Mouse (Mus musculus): ENCODE measurements at regions not wholly inside any gene's neighbourhood (a gene's known extent, or its start where the extent isn't known, plus 50 kb on each side); places are given as distances from the start of the nearest gene placed in this dataset.

GRCm38 (mm10) chr14:76622634-76623291, 66.1 kb upstream of the Serp2 start:
- Histone ChIP-seq H3K4me2 (replicated peaks) (peak overlapping the region; percentile 44), H3K4me1 (peaks cover 67% of the 10 kb centered on the region), H3K27ac (peak overlapping the region; percentile 84), H3K36me3 (no peaks in the 10 kb centered on the region), H3K27me3 (no peaks in the 10 kb centered on the region), H3K9me3 (no peaks in the 10 kb centered on the region), H3K9ac (peak overlapping the region; percentile 14; the same call in 1 of the 2 replicates), H3K4me3 (no peak overlapping the region)
- peak; percentile 45 for ATAC-seq (ENCODE audit: low FRiP score, low read depth)
- 5% methylated on average over 11 of the region's 11 CpGs for WGBS

- Histone ChIP-seq H3K9me3 (no peaks in the 10 kb centered on the region), H3K4me1 (peaks cover 56% of the 10 kb centered on the region), H3K27me3 (no peaks in the 10 kb centered on the region), H3K36me3 (no peaks in the 10 kb centered on the region), H3K4me2 (replicated peaks) (no peak overlapping the region), H3K27ac (peak overlapping the region; percentile 55; the same call in 1 of the 2 replicates), H3K4me3 (no peak overlapping the region), H3K9ac (no peak overlapping the region)
- 65% methylated on average over 7 of the region's 7 CpGs for WGBS
- no peak for ATAC-seq (ENCODE audit: low FRiP score, low read depth)
Measured at GRCm38 (mm10) chr14:76619038-76619409, 62.3 kb upstream of the Serp2 start.

- H3K27me3 ChIP-seq = no peaks in the 10 kb centered on the region
- no peak overlapping the region for H3K4me2 ChIP-seq (replicated peaks)
- H3K4me1 ChIP-seq = peaks cover 54% of the 10 kb centered on the region
- H3K27ac ChIP-seq = peak overlapping the region; percentile 55; the same call in 1 of the 2 replicates
- H3K9me3 ChIP-seq = no peaks in the 10 kb centered on the region
- 32% methylated on average over 14 of the region's 14 CpGs for WGBS
- 0 out of 2 replicates have a peak, but pooled peaks have one; percentile 25 for ATAC-seq (ENCODE audit: low FRiP score, low read depth)
- H3K36me3 ChIP-seq = no peaks in the 10 kb centered on the region
- H3K4me3 ChIP-seq = no peak overlapping the region
- H3K9ac ChIP-seq = no peak overlapping the region
Measured at GRCm38 (mm10) chr14:76618331-76619037, 61.8 kb upstream of the Serp2 start.

GRCm38 (mm10) chr14:76617889-76618288, 61.2 kb upstream of the Serp2 start:
- 67% methylated on average over 1 of the region's 1 CpGs for WGBS
- Histone ChIP-seq H3K4me3 (no peak overlapping the region), H3K9me3 (no peaks in the 10 kb centered on the region), H3K27me3 (no peaks in the 10 kb centered on the region), H3K4me2 (replicated peaks) (no peak overlapping the region), H3K36me3 (no peaks in the 10 kb centered on the region), H3K27ac (peak overlapping the region; percentile 61), H3K9ac (no peak overlapping the region), H3K4me1 (peaks cover 48% of the 10 kb centered on the region)
- no peak for ATAC-seq (ENCODE audit: low FRiP score, low read depth)

- Histone ChIP-seq H3K4me3 (no peak overlapping the region), H3K27ac (peak overlapping the region; percentile 61), H3K9me3 (no peaks in the 10 kb centered on the region), H3K27me3 (no peaks in the 10 kb centered on the region), H3K4me2 (replicated peaks) (no peak overlapping the region), H3K36me3 (no peaks in the 10 kb centered on the region), H3K9ac (no peak overlapping the region), H3K4me1 (peaks cover 44% of the 10 kb centered on the region)
- no peak for ATAC-seq (ENCODE audit: low FRiP score, low read depth)
- 67% methylated on average over 11 of the region's 11 CpGs for WGBS
Measured at GRCm38 (mm10) chr14:76617447-76617846, 60.8 kb upstream of the Serp2 start.

- no peaks in the 10 kb centered on the region for H3K27me3 ChIP-seq
- no peak overlapping the region for H3K9ac ChIP-seq
- peaks cover 33% of the 10 kb centered on the region for H3K4me1 ChIP-seq
- no peaks in the 10 kb centered on the region for H3K9me3 ChIP-seq
- H3K4me2 ChIP-seq (replicated peaks) = no peak overlapping the region
- no peak for ATAC-seq (ENCODE audit: low FRiP score, low read depth)
- H3K27ac ChIP-seq = no peak overlapping the region
- no peak overlapping the region for H3K4me3 ChIP-seq
- H3K36me3 ChIP-seq = no peaks in the 10 kb centered on the region
- 27% methylated on average over 3 of the region's 3 CpGs for WGBS
Measured at GRCm38 (mm10) chr14:76616367-76616683, 59.6 kb upstream of the Serp2 start.

GRCm38 (mm10) chr14:76615603-76616366, 59.1 kb upstream of the Serp2 start:
- peaks cover 33% of the 10 kb centered on the region for H3K4me1 ChIP-seq
- ATAC-seq (ENCODE audit: low FRiP score, low read depth) = no peak
- H3K4me2 ChIP-seq (replicated peaks) = no peak overlapping the region
- H3K27ac ChIP-seq = no peak overlapping the region
- no peaks in the 10 kb centered on the region for H3K36me3 ChIP-seq
- H3K4me3 ChIP-seq = no peak overlapping the region
- H3K9ac ChIP-seq = no peak overlapping the region
- WGBS = 74% methylated on average over 8 of the region's 8 CpGs
- no peaks in the 10 kb centered on the region for H3K9me3 ChIP-seq
- H3K27me3 ChIP-seq = no peaks in the 10 kb centered on the region

- peaks cover 38% of the 10 kb centered on the region for H3K4me1 ChIP-seq
- no peak overlapping the region for H3K27ac ChIP-seq
- WGBS = 74% methylated on average over 11 of the region's 11 CpGs
- no peaks in the 10 kb centered on the region for H3K36me3 ChIP-seq
- no peaks in the 10 kb centered on the region for H3K27me3 ChIP-seq
- no peak overlapping the region for H3K9ac ChIP-seq
- no peak overlapping the region for H3K4me3 ChIP-seq
- no peak overlapping the region for H3K4me2 ChIP-seq (replicated peaks)
- H3K9me3 ChIP-seq = no peaks in the 10 kb centered on the region
- no peak for ATAC-seq (ENCODE audit: low FRiP score, low read depth)
Measured at GRCm38 (mm10) chr14:76615182-76615581, 58.5 kb upstream of the Serp2 start.

- no peak overlapping the region for H3K4me3 ChIP-seq
- H3K4me1 ChIP-seq = peaks cover 41% of the 10 kb centered on the region
- no peaks in the 10 kb centered on the region for H3K27me3 ChIP-seq
- no peaks in the 10 kb centered on the region for H3K36me3 ChIP-seq
- H3K4me2 ChIP-seq (replicated peaks) = no peak overlapping the region
- H3K27ac ChIP-seq = no peak overlapping the region
- H3K9me3 ChIP-seq = no peaks in the 10 kb centered on the region
- no peak for ATAC-seq (ENCODE audit: low FRiP score, low read depth)
- no peak overlapping the region for H3K9ac ChIP-seq
- 82% methylated on average over 5 of the region's 5 CpGs for WGBS
Measured at GRCm38 (mm10) chr14:76614682-76615081, 58.0 kb upstream of the Serp2 start.

- Histone ChIP-seq H3K4me1 (peaks cover 36% of the 10 kb centered on the region), H3K4me3 (no peak overlapping the region), H3K27me3 (no peaks in the 10 kb centered on the region), H3K9ac (no peak overlapping the region), H3K9me3 (no peaks in the 10 kb centered on the region), H3K27ac (no peak overlapping the region), H3K36me3 (no peaks in the 10 kb centered on the region), H3K4me2 (replicated peaks) (no peak overlapping the region)
- 94% methylated on average over 6 of the region's 6 CpGs for WGBS
- ATAC-seq (ENCODE audit: low FRiP score, low read depth) = no peak
Measured at GRCm38 (mm10) chr14:76613604-76614003, 56.9 kb upstream of the Serp2 start.

GRCm38 (mm10) chr14:76610429-76611378, 54.0 kb upstream of the Serp2 start:
- no peaks in the 10 kb centered on the region for H3K36me3 ChIP-seq
- no peaks in the 10 kb centered on the region for H3K9me3 ChIP-seq
- no peak overlapping the region for H3K27ac ChIP-seq
- H3K4me3 ChIP-seq = no peak overlapping the region
- no peak for ATAC-seq (ENCODE audit: low FRiP score, low read depth)
- no peaks in the 10 kb centered on the region for H3K27me3 ChIP-seq
- 44% methylated on average over 11 of the region's 11 CpGs for WGBS
- peaks cover 39% of the 10 kb centered on the region for H3K4me1 ChIP-seq
- no peak overlapping the region for H3K4me2 ChIP-seq (replicated peaks)
- H3K9ac ChIP-seq = no peak overlapping the region

Measured in limb, embryonic 13.5 days (tissue).